Mouse (Mus musculus) cerebellum, postnatal 25 days (tissue): ENCODE data around the gene Prkcsh.

Experiments
- DNase-seq, 2 experiments: peaks; one replicate each; pipeline ENCODE4 v3.0.0; 2021; ENCODE audit warnings: mixed read lengths in 2 of 2

The Prkcsh gene

DNA sequence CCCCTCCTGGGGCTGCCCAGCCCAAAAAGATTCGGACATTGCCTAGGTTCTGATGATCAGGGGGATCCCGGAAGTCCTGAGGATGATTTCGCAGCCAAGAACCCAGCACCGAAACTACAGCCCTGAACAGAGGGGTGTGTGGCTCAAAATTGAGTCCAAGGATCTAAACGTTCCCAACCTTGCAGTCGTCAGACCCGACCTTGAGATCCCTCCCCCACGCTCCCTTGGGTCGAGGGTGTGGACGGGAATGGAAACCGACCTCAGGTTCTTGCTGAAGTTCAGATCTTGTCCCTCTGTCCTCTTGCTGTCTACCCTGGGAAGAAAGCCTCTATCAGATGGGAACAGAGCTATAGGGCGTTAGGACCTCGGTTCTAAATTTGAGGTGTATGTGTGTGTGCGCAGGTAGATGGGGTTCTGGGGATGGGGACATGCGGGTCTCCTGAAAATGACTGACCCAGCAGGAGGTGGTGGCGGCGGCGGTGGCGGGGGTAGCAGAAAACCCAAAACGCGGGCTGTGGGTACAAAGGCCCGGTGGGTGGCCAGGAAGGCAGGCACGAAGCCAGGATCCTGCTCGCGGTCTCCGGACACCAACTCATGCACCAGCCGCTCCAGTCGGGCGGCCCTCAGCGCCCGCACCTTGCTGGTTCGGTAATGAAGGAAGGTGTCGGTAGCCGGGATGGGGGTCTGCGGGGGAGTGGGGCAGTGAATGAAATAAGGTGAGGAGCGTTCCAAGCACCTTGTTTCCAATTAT is 14.8 kb upstream of the Prkcsh start:
- DNase-seq = peak; percentile 86 to 88

DNA sequence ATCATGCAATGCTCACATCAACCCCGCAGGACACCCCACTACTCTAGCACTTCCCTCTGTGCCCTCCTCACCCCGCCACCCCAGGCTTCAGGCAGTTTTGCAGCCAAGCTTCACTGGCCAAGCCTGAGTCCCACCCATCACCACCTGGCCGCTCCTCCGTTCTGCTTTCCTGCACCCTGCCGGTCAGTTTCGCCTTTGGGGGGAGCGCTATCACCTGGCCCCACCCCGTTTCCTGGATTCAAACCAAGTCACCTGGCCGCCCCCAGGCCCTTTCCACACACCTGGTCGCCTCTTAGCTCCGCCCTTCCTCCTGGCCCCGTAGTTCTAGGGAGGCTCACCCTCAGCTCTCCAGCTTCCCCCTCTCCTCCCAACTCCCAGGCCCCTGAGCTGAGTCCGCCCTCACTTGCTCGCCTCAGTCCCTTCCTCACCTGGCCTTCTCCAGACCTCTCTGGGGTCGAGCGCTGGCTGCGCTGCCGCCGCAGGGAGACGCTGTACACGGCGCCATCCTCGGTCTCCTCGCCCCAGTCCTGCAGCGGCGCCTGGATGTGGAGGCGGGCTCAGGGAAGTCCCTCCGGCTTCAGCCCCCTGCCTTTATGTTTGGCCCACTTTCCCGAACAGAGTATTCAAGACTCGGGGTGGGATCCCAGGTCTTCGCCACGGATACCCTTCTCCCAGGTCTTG is 14.0 kb upstream of the Prkcsh start:
- DNase-seq = peak; percentile 81 to 83

DNA sequence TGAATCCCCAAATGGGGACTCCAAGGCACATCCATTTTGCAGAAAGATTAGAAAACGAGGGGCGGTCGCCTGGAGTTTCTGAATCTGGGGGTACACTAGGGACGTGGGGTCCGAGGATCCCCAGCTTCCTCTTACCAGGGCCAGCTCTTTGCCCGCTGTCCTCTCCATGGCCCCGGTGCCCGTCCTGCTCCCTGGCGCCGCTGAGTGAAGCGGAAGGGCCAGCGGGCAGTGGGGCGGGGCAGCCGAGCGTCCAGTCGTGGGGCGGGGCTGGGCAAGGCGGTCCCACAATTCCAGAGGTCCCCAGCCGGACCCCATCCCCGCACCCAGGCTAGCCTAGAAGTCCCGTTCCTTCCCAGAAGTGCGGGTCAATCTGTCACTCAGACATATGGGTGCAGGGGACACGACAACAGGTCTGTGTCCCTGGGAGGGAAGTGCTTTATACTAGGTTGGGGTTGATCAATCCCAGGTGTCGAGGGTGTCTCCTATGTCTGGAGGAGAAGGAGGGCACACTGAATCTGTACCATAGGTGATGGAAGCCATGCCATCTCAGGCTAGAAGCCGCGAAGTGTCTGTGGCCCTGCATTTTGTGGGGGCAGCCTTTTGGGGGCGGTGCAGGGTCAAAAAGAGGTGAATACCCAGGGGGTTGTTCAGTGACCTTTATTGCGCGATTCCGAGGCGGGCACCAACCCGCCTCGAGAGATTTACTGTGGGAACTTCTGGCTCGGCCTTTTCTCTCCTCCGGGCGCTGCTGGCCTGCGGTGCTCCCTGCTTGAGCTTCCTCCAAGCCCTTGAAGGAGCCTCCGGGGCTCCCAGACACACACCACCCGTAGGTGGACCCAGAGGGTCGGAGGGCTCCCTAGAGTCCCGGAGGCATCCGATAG is 13.1 kb upstream of the Prkcsh start, which contains the start of gene Rgl3:
Rgl3 (minus strand) TSS at position 217 of the 881 bp plus-strand sequence.
- DNase-seq = peak; percentile 85 to 91

DNA sequence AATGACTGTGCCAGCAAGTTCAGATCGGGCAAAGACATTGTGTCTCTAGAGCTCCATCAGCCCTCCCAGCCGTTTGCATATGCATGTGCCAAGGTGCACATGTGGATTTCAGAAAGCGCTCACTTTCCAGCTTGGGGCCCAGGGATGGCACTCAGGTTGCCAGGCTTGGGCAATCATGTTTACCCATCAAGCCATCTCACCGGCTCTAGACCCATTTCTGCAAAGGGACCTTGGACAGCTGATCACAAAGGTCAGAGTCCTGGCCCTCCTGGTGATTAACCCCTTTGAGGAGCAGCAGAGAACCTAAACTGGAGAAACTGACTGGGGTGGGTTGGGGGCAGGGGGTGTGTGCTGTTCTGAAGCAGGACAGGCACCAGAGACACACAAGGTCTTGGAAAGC is 10.4 kb upstream of the Prkcsh start:
- no peak for DNase-seq

DNA sequence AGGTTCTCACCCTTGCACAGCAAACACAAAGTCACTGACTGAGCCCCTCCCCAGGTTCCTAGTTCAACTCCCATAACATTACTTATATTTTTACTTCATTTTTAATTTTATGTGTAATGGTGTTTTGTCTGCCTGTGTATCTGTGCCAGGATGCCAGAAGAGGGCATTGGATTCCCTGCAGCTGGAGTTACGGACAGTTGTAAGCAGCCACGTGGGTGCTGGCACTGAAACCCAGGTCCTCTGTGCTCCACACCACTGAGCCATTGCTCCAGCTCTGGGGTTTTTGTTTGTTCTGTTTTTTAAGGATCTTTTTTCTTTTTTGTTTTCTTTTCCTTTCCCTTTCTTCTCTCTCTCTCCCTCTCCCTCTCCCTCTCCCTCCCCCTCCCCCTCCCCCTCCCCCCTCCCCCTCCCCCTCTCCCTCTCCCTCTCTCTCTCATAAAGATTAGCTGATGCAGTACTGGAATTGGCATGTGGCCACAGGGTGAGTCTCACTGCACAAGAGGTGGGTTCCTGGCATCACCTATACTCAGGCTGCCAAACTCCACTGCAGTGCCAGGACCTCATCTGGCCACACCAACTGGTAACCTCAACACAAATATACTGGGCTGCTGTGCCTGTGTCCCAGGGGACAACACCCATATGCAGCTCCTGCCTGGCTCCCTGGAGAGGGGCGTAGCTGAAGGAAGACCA is 6.3 kb upstream of the Prkcsh start:
- DNase-seq = no peak

DNA sequence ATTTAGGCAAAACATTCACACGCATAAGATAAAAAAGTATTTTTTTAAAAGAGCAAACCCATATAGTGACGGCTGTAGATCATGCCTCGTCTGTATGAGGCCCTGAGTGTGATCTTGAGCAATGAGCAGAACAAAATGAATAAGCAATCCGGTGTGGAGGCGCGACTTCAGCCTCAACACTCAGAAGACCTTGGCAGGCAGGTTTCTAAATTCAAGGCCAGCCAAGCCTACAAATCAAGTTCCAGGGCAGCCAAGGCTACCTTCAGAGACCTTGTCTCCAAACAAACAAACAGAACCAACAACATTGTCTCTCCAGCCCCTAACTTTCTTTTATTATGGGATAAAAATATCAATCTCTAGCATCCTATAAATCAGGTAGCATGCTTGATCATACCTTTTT is 2.3 kb upstream of the Prkcsh start:
- DNase-seq = no peak

DNA sequence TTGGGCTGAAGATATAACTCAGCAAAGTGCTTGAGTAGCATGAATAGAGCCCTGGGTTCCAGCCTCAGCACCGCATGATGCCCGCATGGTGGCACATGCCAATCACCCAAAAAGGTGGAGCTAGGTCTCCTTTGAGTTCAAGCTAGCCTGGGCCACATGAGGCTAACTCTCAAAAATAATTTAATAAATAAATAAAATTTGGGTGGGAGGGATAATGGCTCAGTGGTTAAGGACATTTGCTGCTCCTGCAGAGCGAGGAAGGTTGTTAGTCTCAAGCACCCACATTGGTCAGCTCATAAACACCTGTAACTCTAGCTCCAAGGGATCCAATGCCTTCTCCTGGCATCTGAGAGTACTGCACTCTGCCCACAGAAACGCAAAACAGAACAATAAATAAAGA is 973 bp upstream of the Prkcsh start:
- DNase-seq = no peak

DNA sequence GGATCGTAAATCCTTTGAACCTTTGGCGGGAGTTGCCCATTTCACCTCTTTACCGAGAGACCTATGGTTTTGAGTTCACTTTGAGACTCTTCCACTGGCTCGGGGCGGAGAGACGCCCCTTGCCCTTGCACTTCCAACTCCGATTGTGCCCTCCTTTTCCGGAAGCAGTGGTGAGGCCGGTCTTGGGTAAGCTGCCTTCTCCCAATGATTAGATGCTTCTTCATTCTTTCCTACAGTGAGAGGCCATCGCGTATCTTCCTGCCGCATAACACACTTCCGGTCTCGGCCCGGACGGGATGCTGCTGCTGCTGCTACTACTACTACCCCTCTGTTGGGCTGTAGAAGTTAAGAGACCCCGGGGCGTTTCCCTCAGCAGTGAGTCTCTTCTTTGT is 553 bp downstream of the Prkcsh start:
- DNase-seq = peak in 1 of 2 experiments; percentile 50

DNA sequence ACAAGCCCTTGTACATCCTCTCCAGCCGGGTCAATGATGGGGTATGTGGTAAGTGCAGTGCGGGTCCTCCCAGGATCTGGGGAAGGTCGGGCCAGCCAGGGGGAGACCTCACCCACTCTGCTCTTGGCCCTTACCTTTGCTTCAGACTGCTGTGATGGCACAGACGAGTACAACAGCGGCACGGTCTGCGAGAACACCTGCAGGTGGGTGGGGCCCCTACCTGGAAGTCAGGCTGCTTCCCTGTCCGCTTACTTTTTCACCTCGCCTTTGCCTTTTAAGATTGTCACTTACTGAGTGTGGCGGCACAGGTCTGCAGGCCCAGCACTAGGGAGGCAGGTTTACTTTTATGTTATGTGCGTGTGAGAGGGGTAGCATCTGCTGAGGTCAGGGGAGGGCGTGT is 1.9 kb downstream of the Prkcsh start:
- DNase-seq = no peak

DNA sequence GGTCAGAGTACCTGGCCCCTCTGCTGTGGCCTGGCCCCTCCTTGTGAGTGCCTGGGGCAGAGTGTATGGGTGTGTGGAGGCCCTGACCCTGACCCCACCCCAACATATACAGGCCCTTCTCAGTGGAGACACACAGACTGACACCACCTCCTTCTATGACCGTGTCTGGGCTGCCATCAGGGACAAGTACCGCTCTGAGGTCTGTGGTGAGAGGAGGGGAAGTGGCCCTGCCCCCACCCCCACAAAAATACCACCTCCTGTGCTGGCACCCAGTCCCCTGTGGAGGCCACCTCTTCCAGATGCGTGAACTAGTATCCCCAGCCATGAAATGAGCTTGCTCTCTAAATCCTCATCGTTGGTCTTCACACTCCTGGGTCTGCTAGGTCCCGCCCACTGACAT is 8.4 kb downstream of the Prkcsh start:
- no peak for DNase-seq

DNA sequence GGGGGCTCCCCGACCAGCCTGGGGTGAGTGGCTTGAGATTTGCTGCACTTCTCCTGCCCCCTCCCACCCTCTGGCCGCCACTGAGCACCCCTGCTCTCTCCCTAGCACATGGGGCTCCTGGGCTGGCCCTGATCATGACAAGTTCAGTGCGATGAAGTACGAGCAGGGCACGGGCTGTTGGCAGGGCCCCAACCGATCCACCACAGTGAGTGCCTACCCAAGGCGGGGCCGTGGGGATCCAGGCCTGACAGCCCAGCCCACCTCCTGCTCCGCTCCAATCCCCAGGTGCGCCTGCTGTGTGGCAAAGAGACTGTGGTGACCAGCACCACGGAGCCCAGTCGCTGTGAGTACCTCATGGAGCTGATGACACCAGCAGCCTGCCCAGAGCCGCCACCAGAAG is 10.1 kb downstream of the Prkcsh start:
- DNase-seq = peak; percentile 36 to 59

DNA sequence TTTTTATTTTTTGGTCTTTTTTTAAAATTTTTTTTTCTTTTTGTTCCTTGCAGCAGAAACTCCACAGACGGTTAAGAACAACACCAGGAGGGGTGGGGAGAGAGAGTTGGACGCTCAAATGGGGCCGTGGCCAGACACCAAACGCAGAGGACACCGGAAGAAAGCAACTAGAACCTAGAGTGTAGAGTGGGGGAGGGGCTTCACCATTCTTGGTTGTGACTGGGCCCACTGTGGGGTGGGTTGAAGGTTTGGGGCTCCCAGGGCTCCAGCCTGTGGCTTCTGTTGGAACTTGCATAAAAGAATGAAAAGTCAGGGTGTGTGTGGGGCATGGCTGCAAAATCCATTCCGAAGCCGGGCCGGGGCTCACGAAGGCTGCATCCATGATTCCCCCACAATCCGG is 13.6 kb downstream of the Prkcsh start:
- DNase-seq = peak in 1 of 2 experiments; percentile 35

DNA sequence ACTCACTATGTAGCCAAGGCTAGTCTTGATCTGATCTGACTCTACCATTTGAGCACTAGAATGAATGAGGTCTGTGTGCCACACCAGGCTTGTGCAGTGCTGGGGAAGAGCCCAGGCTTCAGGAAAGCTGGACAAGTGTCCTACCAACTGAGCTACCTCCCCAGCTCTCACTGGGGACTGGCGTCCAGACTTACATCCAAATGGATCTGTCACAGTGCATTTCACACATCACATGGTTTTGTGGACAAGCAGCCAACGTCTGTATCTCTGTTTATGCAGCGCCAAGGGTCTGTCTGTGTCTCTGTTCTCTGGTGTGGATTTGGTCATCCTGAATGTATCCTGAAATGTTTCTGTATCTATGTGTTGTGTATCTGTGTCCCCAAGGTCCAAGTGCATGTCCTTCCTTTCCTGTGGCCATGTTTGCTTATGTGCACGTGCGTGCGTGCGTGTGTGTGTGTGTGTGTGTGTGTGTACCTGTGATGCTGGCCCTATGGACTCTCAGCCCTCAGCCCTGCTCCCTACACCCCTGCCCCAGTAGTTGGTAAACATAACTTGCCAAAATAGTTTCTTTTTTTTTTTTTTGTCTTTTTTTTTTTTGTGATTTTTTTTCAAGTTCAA is 14.7 kb downstream of the Prkcsh start:
- DNase-seq = peak; percentile 64 to 74

DNA sequence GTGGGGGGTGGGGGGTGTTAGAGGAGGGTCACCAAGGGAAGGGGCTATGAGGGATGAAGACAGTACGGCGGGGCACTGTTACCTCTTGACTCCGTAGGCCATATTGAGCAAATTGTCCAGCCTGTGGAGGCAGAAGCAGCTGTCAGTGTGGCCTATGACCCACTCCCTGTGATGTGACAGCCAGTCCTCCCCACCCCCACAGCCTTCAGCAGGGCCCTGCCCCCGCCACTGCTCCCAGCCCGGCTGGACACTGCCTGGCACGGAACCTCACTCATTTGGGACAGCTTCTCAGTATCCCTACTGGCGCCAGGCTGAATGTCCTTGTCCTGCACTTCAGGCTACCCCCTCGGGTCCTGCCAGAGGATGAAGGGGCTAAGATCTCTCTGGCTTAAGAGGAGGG is 22.0 kb downstream of the Prkcsh start:
- peak in 1 of 2 experiments; percentile 57 for DNase-seq

DNA sequence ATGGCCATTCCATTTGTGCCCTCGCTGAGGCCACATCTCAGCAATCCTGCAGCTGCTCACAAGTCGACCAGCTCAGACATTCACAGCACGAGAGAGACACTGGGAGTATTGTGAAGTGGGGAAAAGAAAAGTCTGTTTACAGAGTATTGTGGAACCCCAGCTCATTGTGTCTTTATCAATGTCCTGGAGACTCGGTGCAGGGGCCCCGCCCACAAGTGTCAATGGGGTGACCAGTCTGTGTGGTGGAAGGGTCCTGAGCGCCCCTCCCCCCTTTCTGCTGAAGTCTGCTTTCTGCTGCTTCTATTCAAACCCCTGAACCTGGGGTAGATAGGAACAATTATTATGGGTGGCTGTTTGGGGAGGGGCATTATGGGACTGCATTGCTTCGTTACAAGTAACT is 25.9 kb downstream of the Prkcsh start:
- peak in 1 of 2 experiments; percentile 29 for DNase-seq

DNA sequence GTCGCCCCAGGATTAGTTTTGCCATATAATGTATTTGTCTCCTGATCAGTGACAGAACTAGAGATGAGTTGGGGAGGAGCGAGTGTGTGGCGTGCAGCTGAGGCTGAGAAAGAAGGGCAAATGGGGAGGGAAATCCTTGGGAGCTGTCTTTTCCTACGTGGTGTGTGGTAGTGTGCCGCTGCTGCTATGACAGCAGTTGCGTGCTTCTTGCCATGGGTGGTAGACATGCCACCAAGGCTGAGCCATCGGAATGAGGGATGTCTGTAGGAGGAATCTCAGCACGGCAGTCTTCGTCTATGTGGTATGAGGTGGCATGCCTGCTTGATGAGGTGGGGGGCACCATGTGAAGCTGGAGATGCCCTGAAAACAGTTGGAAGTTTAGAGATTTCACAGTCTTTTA is 27.8 kb downstream of the Prkcsh start:
- DNase-seq = no peak

DNA sequence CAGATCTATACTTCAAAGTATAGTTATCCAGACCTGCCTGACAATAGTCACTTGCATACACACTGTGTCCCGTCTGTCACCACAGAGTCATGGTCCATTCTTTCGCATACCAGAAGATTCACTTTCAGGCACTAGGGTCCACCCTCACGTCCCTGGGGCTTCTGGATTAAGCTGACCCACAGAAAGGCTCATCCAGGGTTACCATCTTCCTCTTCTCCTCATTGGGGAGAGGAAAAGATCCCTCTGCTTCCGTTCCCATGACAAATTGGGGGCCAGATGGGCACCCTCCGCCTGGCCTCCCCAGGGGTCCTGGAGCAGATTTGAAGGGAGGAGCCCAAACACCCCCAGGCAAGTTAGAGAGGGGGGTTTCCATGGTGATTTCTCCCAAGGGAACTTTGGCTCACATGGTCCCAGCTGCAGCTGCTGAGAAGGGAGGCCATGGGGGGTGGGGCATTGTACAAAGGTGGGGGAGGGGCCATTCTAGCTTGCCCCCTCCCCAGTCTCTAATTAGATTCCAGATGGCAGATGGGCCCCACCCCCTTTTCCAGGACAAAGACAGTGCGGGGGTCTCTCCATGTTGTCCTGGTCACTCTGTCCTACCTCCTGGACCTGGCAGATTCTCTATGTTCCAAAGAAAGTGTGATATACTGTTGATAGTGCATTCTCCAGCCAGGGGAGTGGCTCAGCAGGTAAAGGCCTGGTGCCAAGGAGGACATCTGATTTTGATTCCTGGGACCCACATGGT is 32.9 kb downstream of the Prkcsh start:
- peak; percentile 51 to 65 for DNase-seq

DNA sequence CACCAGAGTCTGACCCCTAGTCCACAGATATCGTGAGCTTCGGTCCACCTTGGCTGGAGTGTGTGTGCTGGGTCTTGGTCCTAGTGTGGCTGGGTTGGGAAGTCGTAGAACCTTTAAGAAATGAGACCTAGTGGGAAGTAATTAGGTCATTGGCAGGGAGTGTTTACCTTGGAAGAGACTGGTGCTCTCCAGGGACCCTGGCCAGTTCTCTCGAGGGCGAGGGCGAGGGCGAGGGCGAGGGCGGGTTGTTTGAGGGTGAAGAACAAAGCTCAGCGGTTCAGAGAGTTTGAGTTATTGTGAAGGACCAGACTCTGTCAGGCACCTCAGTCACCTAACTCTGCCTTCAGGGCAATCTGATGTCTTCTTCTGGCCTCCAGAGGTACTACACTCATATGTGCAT is 35.2 kb downstream of the Prkcsh start:
- peak in 1 of 2 experiments; percentile 50 for DNase-seq

DNA sequence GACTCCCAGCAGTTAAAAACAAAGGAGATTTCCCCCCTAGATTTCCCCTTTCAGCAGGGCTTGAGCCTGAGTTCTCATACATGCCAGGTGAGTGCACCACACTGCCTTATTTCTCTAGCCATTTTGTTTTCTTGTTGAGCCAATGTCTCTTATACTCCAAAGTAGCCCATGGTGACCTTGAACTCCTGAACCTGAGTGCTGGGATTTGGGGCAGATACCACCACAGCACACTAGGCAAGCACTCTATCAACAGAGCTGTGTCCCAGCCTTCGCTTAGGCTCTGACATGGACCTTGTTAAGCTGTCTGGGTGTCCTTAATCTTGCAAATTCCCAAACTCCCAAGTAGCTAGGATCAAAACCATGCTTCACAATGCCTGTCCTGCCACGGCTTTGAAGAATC is 39.2 kb downstream of the Prkcsh start:
- no peak for DNase-seq

DNA sequence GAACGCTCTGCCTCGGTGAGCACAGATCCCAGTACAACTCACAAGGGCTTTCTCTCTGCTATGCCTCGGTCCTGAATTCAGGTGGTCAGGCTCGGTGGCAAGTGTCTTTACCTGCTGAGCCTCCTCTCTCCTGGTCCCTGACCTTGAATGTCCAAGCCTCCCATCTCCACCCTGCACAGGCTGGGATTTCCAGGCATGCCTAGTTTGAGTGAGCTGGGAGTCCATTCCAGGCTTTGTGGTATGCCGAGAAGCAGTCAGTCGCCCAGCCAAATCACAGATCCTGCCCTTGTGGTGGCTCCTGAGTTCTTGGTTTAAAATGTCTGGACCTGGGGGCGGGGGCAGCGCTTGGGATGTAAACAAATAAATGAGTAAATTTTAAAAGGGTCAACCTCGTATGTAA is 44.7 kb downstream of the Prkcsh start:
- DNase-seq = peak; percentile 53 to 65

DNA sequence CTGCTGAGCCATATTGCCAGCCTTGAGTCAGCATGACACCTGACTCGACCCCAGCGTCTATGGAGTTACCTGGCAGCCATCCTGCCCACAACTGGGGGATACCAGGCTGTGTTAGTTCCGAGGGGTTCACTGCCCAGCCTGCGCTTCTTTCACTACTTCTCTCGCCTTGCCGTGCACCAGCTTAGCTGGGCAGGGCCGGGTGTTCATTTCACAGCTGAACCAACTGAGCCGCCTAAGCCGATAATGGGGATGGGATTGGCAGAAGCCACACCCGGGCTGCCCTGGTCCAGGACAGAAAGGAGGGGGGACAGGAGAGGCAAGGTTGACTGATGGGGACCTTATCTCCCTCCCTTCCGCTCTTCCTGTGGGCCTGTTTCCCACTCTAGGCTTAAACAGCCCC is 46.7 kb downstream of the Prkcsh start:
- peak; percentile 53 to 56 for DNase-seq
